Mouse (Mus musculus) kidney, adult 9 months (tissue): ENCODE data around the gene Tbc1d5.

ENCODE experiments used
- DNase-seq: peaks from one replicate; pipeline ENCODE4 v3.0.0; 2022

Tbc1d5 gene

DNA sequence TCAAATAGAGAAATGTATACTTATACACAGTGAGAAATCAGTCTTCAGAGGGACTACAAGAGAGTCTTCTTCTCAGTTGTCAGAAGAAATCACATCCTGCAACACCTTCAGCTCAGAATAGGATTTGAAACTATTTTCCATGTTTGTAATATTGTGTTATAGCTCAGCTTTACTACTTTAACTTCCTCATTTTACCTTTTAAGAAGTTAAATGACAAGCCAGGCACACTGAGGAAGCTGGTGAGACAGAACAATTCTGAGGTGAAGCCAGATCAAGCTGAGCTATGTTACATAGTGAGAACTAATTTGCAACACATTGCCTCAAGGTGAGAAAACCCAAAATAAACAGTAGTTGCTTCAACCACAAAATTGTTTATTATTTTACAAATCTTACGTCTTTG, 135.3 kb downstream of the Tbc1d5 start:
- DNase-seq: no peak

DNA sequence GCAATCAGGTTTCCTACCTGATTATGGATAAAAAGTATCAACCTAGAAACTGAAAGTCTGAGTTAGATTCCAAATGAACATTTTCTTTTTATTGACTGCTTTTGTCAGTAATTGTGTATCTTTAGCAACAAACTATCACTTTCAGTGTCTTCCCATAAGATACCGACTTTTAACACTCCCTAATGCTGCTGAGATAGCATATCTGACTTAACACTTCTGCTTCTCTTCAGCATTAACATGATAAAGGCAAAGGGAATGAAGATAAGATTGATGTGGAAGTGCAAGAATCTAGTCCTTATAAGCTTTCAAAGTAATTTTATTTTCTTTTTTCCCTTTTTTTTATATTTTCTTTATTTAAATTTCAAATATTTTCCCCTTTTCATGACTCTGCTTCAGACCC, 138.3 kb downstream of the Tbc1d5 start:
- DNase-seq: no peak

DNA sequence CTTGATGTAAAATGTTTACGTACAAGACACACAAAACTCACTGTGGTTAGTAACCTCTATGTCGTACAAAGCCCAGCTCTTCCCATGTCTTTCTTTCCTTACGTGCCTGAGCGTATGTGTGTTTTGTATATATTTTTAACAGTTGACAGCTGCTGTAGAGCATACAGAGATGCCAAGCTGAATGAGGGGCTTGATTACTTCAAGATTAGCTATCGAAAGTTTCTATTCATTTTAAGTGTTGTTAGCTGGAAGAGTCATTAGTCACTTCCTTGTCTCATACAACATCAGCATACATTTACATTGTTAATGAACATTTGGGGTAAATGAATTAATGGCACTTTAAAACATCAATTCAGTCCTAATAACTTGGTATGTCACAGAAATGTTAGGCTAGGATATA, 155.9 kb downstream of the Tbc1d5 start:
- DNase-seq: no peak

DNA sequence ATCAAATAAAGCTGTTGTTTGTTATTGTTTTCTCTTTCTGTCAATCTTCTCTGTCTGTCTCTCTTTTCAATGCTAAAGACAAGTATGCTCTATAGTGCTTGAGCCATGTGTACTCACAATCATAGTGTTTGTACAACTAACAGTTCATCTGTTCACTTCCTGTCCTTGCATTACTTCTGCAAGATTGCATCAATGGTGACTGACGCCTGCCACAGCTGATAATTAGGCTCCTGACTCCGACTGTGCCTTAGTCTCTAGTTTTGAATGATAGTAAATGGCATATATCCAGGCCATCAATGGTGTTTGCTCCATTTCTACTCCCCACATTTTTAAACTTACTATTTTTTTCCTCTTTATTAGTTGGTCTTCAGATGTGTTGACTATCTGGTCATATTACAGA, 162.8 kb downstream of the Tbc1d5 start:
- DNase-seq: no peak

DNA sequence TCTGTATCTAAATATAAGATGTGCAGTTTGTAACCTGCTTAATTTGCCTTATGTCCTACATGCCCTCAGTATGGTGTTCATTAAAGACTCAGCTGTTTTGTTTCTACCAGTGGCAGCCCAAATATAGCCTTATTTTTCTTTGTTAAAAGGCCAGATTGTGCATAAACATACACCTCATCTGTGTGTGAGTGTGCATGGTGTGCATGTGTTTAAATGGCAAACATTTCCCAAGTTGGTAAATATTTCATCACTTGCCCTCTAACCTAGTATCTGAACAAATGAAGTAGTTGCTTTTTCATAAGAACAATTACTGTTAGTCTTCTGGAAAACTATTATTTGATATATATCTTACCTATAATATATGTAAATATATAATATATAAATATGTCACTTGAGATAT, 165.2 kb downstream of the Tbc1d5 start:
- no peak for DNase-seq

DNA sequence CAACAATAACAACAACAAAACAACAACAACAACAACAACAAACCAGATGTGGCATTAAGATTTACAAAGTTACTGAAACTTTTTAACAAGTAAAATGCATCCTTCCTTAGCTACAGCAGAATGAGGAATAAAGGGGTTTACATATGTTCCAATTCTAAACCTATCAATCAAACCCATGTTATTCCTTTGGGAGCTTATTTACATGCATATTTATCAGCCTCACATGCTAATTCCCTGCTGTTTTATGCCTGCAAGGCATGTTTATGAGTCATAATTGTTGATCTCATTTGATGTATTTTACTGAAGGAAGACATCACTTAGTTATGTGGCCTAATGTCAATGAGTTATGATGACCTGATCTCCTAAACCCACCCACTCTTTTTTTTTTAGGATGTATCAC, 176.0 kb downstream of the Tbc1d5 start:
- DNase-seq: no peak

DNA sequence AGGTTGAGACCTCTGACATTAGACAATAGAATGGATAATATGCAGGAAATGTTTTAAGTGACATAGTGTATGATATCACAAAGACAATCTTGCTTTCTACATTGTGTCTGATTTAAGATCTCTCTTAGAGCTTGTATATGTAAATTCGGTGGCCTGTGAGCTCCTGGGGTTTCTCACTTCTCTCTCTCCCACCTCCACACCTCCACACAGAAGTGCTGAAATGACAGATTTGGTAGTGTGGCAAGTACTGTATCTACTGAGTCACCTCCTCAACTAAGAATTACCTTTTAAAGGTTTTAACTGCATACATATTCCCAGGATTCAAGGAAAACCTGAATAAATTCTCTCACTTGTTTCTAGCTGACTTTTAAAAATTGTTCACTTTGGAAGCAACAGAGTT, 180.9 kb downstream of the Tbc1d5 start:
- no peak for DNase-seq

DNA sequence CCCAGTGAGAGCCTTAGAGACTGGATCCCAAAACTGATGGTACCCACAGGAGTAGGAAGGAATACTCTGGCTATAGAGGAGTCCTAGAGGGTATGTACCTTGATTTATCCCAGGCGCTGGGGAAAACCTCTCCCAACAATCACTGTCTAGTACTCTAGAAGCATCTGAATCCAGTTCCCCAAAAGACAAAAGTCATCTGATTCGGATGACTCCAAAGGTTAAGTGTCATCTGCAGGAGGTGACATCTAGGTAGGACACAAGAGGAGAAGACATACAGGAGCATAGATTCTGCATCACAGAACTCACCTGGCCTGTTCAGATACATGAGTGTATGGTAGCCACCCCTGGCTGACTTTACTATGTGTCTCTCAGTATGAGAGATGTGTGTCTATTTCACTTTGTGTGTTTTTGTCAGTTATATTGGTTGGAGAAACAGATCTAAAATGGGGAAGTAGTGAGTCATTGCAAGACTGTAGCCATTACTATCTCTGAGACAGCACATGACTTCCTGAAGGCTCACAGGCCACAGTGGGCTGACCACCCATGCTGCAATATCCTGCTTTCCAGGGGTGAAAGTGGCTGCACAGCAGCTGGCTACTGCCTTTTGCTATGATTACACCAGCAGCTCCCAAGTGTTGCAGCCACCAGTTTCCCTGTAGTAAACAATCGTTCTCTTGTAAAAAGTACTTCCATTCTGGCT, 185.7 kb downstream of the Tbc1d5 start:
- peak; percentile 24 for DNase-seq

DNA sequence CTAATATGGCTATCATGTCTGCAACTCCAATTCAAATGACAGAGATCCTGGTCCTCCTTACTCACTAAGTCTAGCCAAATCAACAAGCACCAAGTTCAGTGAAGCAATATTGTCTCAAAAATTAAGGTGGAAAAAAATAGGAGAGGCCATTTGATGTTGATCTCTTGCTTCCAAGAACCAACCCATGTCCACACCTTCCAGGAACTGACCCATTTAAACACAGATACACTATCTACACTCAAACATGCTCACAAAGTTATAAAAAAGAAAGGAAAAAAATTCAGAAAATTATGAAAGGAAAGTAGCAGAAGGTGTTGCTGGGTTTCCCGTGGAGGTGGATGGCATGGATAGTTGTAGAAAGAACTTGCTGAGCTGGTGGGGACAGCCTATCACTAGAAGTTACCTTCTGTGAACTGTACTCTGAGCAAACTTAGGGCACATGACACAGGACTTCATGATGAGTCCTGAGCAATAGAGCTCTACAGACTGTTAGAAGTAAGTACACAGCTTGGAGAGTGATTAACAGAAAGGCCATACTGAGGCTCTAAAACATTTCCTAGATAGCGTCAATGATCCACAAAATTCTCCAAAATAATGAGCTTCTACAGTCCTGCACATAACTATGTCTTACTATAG, 188.3 kb downstream of the Tbc1d5 start:
- no peak for DNase-seq

DNA sequence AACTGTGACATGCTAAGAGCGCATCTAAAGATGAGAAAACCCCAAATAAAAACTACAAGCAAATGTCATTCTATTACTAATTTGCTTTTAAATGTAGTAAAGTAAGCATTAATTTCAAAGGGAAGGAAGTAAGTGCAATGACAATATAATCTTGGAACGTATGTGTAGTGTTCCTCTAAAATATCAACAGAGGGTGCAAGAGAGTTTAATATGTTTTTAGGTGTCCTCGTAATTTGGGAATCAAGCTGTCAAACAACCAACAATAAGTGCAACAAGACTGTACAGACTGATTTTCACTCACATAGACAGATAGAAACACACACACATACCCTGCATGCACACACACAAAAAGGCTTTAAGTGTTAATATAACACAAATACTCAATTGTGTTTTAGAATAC, 191.2 kb downstream of the Tbc1d5 start:
- DNase-seq: no peak

DNA sequence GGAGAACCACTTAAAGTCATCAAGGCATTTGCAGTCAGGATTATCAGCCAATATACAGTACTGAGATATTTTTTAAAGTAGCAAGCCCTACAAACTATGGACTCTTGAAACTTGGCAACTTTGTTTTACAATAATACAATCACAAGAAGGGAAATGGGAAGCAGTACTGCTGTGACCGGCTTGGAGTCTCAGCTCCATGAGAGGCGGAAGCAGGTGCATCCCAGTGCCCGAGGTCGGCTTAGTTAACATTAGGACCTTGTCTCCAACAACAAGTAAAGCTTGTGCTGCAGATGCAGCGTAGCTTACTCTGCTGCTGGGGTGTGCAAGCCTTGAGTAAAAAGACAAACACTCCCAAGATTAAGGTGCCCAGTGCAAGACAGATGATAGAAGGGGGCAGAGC, 197.2 kb downstream of the Tbc1d5 start:
- DNase-seq: no peak

DNA sequence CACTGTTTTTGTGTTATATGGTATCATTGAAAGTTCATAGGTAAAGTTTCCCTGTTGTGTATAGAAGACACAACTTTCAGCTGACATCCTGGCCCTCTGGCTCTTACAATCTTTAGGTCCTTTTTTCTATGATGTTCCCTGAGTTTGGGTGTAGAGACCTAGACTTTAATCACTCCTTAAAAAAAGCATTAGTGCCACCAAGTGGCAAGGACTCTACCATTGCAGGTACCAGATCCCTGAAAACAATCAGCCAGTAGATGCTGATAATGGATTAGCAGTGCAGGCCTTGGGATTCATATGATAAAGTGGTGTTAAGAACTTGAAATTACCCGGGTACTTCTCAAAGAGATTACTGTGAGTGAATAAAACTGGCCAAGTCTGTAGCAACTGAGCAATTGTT, 207.0 kb downstream of the Tbc1d5 start:
- DNase-seq: peak; percentile 14

DNA sequence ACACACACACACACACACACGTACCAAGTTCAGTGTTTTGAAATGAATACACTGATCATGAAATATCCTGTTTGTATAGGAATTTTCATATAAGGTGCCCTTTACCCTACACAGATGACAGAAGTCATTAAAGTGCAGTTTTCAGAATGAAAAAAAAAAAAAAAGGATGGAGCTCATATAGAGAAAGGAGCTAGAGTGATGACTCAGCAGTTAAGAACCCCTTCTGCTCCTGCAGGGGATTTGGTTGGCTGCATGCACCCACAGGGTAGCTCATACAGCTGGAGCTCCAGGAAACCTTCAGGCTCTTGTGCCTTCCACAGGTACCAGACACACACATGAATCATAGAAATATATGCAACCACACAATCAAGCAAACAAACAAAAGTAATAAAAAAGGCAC, 213.0 kb downstream of the Tbc1d5 start:
- no peak for DNase-seq

DNA sequence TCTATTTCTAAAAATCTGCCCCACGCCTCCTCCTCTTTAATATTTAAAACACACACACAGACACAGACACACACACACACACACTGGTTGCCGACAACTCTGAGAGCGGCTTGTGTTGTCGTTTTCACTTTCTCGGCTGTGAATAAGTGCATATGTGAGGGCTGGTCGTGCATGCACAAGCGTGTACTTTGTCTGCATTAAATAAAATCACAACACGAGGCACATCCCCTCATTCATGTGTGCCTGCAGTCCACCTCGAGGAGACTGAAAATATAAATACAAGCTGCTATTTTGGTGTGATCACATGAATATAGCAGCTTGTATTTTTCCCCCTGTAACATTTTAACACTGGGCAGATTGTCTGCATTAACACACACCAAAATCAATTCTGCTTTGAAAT, 224.8 kb downstream of the Tbc1d5 start:
- DNase-seq: no peak

DNA sequence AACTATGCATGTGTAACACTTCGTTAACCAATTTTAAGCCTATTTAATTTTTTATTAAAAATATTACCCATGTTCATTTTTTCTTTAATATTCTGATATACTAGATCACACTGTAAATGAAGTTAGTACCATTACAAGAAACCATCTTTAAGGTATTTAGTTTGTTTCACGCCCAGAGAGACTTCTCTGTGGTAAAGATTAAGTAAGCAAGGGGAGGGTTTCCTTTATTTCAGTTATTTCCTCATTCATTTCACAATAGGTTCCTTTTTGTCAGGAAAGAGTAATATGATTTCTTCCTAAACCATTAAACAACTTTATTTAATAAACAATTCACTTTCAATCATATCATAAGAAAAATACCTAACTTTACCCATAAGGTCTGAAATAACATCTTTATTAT, 256.8 kb downstream of the Tbc1d5 start:
- no peak for DNase-seq

DNA sequence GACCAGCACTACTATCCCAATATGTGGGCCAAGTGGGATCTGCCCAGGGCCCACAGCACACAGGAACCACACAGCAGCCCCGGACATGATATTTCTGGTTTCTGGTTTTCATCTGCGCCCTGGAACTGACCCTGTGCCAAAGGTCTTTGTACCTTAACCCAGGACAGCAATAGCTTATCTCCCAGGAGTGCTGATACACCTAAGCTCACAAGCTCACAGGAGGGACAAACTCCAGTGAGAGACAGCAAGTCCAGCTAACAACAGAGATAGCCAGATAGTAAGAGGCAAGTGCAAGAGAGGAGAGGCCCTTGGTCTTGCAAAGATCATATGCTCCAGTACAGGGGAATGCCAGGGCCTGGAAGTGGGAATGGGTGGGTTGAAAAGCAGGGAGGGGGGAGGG, 263.9 kb downstream of the Tbc1d5 start:
- no peak for DNase-seq

DNA sequence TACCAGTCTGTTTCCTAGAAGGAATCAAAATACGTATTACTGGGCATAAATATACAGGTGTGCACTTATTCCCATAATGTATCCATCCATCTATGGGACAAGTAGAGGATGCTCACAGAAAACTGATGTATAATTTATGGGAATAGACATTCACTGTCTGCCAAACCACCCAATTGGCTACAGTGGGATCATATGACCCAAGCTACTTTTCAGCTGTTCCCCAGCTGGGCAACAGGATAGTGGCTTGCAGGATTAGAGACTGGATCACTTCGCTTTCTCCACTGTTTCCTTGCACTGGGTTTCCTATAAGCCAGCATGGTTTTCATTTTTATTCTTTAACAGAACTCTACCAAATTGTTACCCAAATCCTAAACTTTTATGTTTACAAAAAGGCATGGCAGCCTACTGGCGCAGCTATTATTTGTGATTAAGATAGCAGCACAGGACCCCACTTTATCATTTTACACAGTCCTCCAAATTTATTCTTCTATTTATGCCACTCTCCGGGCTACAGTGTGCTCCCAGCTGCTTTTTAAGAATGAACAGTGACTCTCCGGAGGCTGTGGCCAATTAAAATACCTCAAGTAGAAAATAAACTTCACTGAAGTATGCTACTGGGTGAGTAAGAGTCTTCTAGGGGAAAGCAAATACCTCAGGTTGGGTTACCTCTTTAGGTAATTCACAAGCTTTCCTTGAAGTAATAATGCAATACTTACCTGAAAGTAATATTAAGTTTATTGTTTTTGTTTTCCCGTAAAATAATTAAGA, 270.4 kb downstream of the Tbc1d5 start:
- no peak for DNase-seq

DNA sequence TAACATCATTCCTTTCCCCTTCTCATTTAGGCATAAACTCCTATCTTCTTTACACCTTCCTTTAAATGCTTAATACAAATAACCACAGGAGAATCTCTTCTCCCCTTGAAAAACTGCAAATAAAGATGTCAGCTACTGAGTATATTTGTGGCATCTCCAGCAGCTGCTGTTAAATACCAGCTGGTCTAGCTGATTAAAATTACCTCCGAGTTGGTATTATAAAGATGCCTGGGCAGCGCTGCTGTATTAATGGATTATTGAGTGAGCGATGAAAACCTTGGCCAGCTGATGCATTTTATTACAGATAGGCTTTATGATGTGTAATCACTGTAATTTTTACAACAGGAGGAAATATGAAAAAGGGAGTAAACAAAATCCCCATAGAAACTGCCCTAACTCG, 271.0 kb downstream of the Tbc1d5 start:
- no peak for DNase-seq

DNA sequence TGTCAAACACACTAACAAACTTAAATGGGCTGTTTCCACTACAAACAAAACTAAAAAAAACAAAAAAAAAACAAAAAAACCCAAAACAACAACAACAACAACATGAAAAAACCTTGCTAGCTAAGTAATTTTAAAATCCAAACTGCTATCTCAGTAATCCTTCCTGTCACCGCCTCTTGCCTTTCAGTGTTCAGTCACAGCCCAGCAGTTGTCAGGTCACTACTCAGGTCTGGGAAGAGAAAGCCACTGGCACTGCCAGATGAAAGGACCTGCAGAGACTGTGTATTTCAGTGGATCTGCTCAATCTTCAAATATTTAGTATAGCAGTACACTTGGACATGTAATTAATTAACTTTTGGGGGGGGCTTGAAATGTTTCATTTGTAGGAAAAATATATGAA, 272.5 kb downstream of the Tbc1d5 start:
- no peak for DNase-seq

DNA sequence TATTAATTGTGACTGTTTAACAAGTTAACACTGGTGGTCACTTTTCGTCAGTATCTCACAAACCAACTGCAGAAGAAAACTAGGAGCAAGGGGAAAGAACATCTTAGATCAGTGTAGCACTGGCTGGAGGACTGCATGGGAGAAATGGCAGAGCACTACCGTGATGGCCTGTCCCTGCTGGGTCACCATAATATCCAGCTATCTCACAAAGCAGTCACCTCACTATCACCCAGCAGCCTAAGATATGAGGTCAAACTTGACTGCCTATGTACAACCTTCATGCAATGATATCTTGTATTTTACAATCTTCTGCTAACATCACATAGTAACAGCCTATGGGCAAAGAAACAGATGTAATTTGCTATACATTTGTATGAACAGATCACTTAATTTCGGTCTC, 274.7 kb downstream of the Tbc1d5 start:
- DNase-seq: no peak

DNA sequence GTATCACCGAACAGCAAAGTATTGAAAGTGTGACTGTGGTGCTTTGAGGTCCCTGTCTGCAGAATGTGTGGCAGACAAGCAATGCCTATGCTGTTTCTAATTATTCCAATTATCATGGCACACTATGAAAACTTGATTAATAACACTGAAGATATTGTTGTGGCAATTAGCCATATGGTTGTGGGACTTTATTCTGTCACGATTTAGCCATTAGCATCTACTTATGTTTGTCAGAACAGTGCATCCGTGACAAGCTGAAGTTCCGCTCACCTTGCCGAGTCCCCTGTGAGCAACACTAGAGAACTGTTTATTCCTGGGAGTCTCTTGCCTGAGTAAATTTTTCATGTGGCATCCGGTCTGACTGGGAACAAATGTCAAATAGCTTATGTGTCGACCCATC, 281.3 kb downstream of the Tbc1d5 start:
- no peak for DNase-seq

DNA sequence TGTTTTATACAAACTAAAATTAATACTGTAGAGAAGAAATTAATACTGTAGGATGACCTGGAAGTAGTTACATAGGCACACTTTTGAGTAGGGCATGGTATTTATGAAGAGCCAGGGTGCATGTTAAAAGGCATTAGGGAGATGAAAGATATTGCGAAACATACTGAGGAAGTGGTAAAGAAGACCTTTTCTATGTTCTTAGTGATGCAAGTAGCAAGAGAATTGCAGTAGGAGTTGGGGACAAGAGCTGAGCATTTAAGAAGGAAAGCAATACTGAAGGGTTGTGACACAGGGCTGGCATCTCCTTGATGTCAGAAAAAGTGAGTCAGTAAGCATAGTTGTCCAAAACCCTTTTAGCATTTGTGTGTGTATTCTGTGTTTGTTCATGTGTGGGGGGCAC, 289.7 kb downstream of the Tbc1d5 start:
- no peak for DNase-seq

DNA sequence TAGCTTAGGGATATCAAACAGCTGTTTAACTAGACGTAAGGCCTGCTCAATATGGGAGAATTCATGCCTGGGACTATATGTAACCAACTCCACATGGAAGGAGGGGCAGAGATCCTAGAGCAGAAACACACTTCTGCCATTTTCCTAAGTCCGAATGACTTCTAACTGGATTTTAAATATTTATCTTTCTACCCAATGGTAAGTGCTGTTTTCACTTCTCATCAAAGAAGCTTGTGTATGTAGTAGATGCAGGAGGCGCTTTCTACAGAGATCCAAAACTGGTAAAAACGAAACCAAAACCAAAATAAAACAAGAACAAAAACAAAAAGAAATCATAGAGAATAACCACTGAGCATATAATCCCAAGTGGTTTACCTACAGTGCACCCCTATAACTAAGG, 299.2 kb downstream of the Tbc1d5 start:
- no peak for DNase-seq

DNA sequence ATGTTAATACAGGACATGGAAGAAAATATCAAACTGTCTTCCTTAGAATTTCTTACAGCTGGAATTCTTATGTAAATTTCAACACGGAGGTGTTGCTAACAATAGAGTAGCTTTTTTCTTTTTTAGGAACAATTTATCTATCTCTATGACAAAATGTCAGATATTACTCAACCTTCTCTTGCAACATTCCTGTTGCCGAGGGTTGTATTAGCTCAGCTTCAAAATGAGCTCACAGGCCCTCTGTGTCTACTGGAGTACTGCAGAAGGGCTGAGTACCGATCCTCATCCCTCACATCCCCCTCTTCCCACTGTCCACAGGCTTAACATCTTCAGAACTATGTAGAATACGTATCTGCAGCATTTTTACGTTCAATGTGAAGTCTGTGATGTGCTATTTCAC, 302.7 kb downstream of the Tbc1d5 start:
- no peak for DNase-seq
